8 mouse cellular contexts compared by ENCODE assay signal in genomic region chr13:116308933-116309583, GRCm38 (mm10). TPM values are rescaled to one million over a fixed set of nuclear protein-coding genes. Genes with fewer than 3 reads are reported as not detected.
DNase-seq lines count a peak whose midpoint lies in the region; ATAC-seq and TF ChIP-seq lines count a peak whose summit lies in the region.

No protein-coding gene starts in this region.

- intact Hi-C loops in heart, postnatal 10 days (cut with DNase I): no loop called here

- WGBS in heart, postnatal 0 days: under 1% methylated on average over 18 of the region's 18 CpGs
- WGBS in embryonic facial prominence, embryonic 13.5 days: under 1% methylated on average over 18 of the region's 18 CpGs
- WGBS in intestine, postnatal 0 days: under 1% methylated on average over 18 of the region's 18 CpGs
- WGBS in neural tube, embryonic 12.5 days: 0% methylated on average over 18 of the region's 18 CpGs

- no peak for TF ChIP-seq EP300 in heart, postnatal 0 days (IDR thresholded peaks at IDR 0.05; ENCODE audit: low read depth)

- H3K27me3 ChIP-seq in heart, postnatal 0 days (ENCODE audit: control insufficient read depth, insufficient read depth, low read length): peaks cover 94% of the 10 kb centered on the region
- H3K27me3 ChIP-seq in embryonic facial prominence, embryonic 13.5 days: peaks cover 87% of the 10 kb centered on the region
- peaks cover 90% of the 10 kb centered on the region for H3K27me3 ChIP-seq in intestine, postnatal 0 days (replicated peaks; ENCODE audit: control insufficient read depth, insufficient read depth, low read length)
- H3K27me3 ChIP-seq in neural tube, embryonic 12.5 days (replicated peaks): peaks cover 83% of the 10 kb centered on the region

- H3K9ac ChIP-seq in heart, postnatal 0 days (replicated peaks; ENCODE audit: low read depth, low read length): no peak overlapping the region
- peak overlapping the region; percentile 58; the same call in 1 of the 2 replicates for H3K9ac ChIP-seq in embryonic facial prominence, embryonic 13.5 days
- H3K9ac ChIP-seq in intestine, postnatal 0 days (ENCODE audit: low read depth, low read length): no peak overlapping the region
- peak overlapping the region; percentile 67 for H3K9ac ChIP-seq in neural tube, embryonic 12.5 days

- DNase-seq in heart, postnatal 0 days (ENCODE audit: low spot score): no peak
- no peak for DNase-seq in heart, postnatal 10 days
- DNase-seq in right cerebral cortex, adult 2 months (ENCODE audit: low spot score in 2 of 2): no peak
- no peak for DNase-seq in gastrocnemius, adult 18-20 months (ENCODE audit: low spot score)
- DNase-seq in adrenal gland, postnatal 36 days: no peak

- peak overlapping the region; percentile 86 for H3K4me2 ChIP-seq in heart, postnatal 0 days (ENCODE audit: low read depth, low read length)
- H3K4me2 ChIP-seq in embryonic facial prominence, embryonic 13.5 days: peak overlapping the region; percentile 87
- peak overlapping the region; percentile 76 for H3K4me2 ChIP-seq in intestine, postnatal 0 days (replicated peaks; ENCODE audit: low read depth)
- H3K4me2 ChIP-seq in neural tube, embryonic 12.5 days (replicated peaks): peak overlapping the region; percentile 95

- no peaks in the 10 kb centered on the region for H3K4me1 ChIP-seq in heart, postnatal 0 days (ENCODE audit: control insufficient read depth, insufficient read depth)
- H3K4me1 ChIP-seq in embryonic facial prominence, embryonic 13.5 days: peaks cover 11% of the 10 kb centered on the region; the same call in 1 of the 2 replicates
- no peaks in the 10 kb centered on the region for H3K4me1 ChIP-seq in intestine, postnatal 0 days (replicated peaks; ENCODE audit: control insufficient read depth, insufficient read depth, low read length)
- H3K4me1 ChIP-seq in neural tube, embryonic 12.5 days: peaks cover 8% of the 10 kb centered on the region; the same call in 1 of the 2 replicates

- H3K36me3 ChIP-seq in heart, postnatal 0 days (replicated peaks; ENCODE audit: control insufficient read depth, insufficient read depth, low read length): no peaks in the 10 kb centered on the region
- no peaks in the 10 kb centered on the region for H3K36me3 ChIP-seq in embryonic facial prominence, embryonic 13.5 days
- no peaks in the 10 kb centered on the region for H3K36me3 ChIP-seq in intestine, postnatal 0 days (ENCODE audit: control insufficient read depth, insufficient read depth)
- H3K36me3 ChIP-seq in neural tube, embryonic 12.5 days: no peaks in the 10 kb centered on the region

- TF ChIP-seq CTCF in heart, postnatal 0 days (IDR thresholded peaks at IDR 0.05; ENCODE audit: low read depth): no peak
- TF ChIP-seq CTCF in intestine, postnatal 0 days (IDR thresholded peaks at IDR 0.05; ENCODE audit: low read depth): no peak

- H3K9me3 ChIP-seq in heart, postnatal 0 days (replicated peaks; ENCODE audit: control insufficient read depth, low read length): no peaks in the 10 kb centered on the region
- no peaks in the 10 kb centered on the region for H3K9me3 ChIP-seq in embryonic facial prominence, embryonic 13.5 days
- no peaks in the 10 kb centered on the region for H3K9me3 ChIP-seq in intestine, postnatal 0 days (ENCODE audit: control insufficient read depth)
- H3K9me3 ChIP-seq in neural tube, embryonic 12.5 days: no peaks in the 10 kb centered on the region

- peak overlapping the region; percentile 56 for H3K4me3 ChIP-seq in heart, postnatal 0 days (ENCODE audit: low read depth, low read length)
- H3K4me3 ChIP-seq in embryonic facial prominence, embryonic 13.5 days: peak overlapping the region; percentile 56
- peak overlapping the region; percentile 44 for H3K4me3 ChIP-seq in intestine, postnatal 0 days (ENCODE audit: low read depth, low read length)
- H3K4me3 ChIP-seq in neural tube, embryonic 12.5 days: peak overlapping the region; percentile 52

- H3K27ac ChIP-seq in heart, postnatal 0 days (ENCODE audit: low read depth): no peak overlapping the region
- peak overlapping the region; percentile 60; the same call in 1 of the 2 replicates for H3K27ac ChIP-seq in embryonic facial prominence, embryonic 13.5 days
- no peak overlapping the region for H3K27ac ChIP-seq in intestine, postnatal 0 days (ENCODE audit: low read depth, low read length)
- no peak overlapping the region; the same call in 1 of the 2 replicates for H3K27ac ChIP-seq in neural tube, embryonic 12.5 days

- ATAC-seq in heart, postnatal 0 days (ENCODE audit: insufficient read depth, low read depth): peak; percentile 14; the same call in 1 of the 2 replicates
- peak; percentile 18; the same call in 1 of the 2 replicates for ATAC-seq in embryonic facial prominence, embryonic 13.5 days (ENCODE audit: insufficient number of reproducible peaks, insufficient read depth, low FRiP score, low TSS enrichment, low read depth)
- ATAC-seq in intestine, postnatal 0 days: 0 out of 2 replicates have a peak, but pooled peaks have one; percentile 19
- ATAC-seq in neural tube, embryonic 12.5 days (ENCODE audit: low FRiP score, low read depth): peak; percentile 46; the same call in 1 of the 2 replicates

RNA-seq across cellular contexts. Expression of gene Isl1, which starts 0.4 kb away (rescaled TPM):
- total RNA-seq in heart, postnatal 0 days (2014; rRNA removed; ENCODE audit: low replicate concordance): 1.5 TPM in 1 of 2 replicates, not detected in the other
- 0.18 and 0.60 TPM in 2 replicates for polyA plus RNA-seq in heart, postnatal 0 days (2015; fragmentation: Nextera tagmentation; extraction: Ambion mirVana)
- total RNA-seq in heart, postnatal 10 days (2021): under 1 TPM; 0.42 to 0.43 TPM
- 9.4 and 11.9 TPM in 2 replicates for polyA plus RNA-seq in embryonic facial prominence, embryonic 13.5 days (2015; fragmentation: Nextera tagmentation; extraction: Ambion mirVana)
- polyA plus RNA-seq in intestine, postnatal 0 days (2015; fragmentation: Nextera tagmentation; extraction: Ambion mirVana): 1.4 and 2.4 TPM in 2 replicates
- 134 and 188 TPM in 2 replicates for polyA plus RNA-seq in neural tube, embryonic 12.5 days (2016; fragmentation: Nextera tagmentation; extraction: Ambion mirVana)
- total RNA-seq in gastrocnemius, adult 18-20 months (2021): under 1 TPM; 0.17 to 0.32 TPM
- 1 to 10 TPM; 3.0 to 3.1 TPM for total RNA-seq in adrenal gland, postnatal 36 days (2021)

Comparison
In these comparisons a context has a peak if more than half of its experiments do, and no peak if none do; other contexts are left out.
1. H3K9ac ChIP-seq: peak in embryonic facial prominence, embryonic 13.5 days (single experiment) and neural tube, embryonic 12.5 days (single experiment); none in heart, postnatal 0 days (single experiment) and intestine, postnatal 0 days (single experiment).
2. Peak in every context shown above with its lines, with median percentiles within 50 percentile points of each other: ATAC-seq, H3K4me2 ChIP-seq and H3K4me3 ChIP-seq.